Mouse (Mus musculus): ENCODE measurements around the gene Sgf29.

Gene Sgf29

DNA sequence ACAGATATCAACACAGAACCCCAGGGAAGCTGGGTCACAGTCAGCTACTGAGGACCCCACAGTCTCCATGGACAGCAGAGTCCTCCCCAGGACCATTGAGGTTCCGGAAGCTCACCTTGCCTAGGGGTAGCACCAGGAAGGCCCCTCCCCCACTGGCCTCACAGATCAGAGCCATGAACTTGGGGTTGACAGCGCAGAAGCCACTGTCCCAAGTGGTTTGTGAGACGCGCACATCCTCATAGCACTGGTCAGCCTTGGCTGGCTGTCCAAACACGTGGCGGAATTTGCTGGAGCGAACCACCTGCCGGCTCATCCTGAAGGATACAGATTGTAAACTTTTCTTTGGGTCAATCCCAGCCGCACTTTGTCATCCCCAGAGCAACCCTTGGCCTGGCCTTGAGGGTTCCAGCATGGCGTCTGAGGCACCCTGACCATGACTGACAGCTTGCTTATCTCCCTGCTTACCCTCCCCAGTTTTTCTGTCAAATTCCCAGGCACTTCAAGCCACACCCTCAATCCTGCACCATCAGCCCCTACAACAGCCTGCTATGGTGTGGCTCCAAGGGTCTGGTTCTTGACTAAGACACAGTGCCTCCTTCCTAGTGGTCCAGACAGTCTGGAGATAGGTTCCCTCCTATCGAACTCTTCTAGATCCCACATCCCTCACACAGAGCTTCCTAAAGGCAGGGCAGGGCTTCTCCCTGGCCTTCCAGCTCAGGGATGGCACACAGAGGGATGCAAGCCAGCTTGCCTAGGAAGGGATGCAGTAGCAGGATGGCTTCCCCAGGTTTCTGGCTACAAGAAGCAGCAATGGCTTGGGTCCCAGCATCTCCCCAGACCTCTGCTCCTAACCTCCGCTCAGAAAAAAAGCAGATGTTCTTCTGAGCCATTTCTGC lies 54.0 kb downstream of the Sgf29 start:
- peak in 1 of 2 experiments; percentile 16 for DNase-seq (ENCODE audit: inconsistent age in 2 of 2, low spot score in 1 of 2)

DNA sequence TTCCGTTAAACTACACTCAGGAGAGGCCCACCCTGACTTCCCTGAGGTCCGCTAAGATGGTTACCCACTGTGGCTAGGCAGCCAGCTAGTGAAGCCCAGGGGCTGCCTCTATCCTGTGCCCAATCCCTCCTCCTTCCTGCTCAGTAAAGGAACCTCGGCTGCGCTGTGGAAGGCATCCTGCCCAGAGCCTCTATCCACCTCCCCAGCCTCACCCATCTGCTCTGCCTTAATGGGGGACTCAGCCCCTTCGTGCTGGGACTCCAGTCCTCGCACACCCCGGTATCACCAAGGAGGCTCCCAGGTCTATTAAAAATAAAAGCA lies 54.6 kb downstream of the Sgf29 start:
- no peak for DNase-seq (ENCODE audit: inconsistent age in 2 of 2, low spot score in 1 of 2)

- peak; percentile 70 to 85 for DNase-seq (ENCODE audit: inconsistent age in 2 of 2, low spot score in 1 of 2)
These were observed 55.2 kb downstream of the Sgf29 start for GRCm38 (mm10) chr7:126704121-126704980.

DNA sequence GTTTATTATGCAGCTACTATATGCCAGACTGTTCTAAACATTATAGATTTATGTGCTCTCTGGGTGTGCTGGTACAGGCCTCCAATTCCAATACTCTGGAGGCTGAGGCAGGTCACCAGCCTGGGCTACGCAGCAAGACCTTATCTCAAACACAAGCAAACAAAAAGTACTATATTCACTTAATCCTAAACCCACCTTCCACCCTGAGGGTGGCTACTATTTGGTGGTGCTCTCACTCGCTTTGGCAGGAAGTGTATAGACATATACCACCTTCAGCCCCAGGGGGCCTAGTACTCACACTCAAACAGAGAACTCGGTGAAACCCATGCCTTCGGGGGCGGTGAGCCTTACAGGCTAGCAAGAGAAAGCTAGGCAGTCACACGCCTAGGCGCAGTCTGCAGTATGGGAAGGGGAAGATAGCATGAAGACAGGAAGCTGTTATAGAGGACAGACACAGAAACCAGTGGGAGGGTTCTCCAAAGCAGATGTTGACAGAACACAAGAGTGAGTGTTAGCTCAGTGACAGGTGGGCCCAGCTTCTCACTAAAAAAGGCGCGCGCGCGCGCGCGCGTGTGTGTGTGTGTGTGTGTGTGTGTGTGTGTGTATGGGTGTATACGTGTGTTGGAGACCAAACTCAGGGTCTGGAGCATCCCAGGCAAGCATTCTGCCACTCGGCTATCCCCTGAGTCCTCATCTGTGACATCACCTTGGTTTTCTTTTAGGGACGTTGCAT lies 58.5 kb downstream of the Sgf29 start, which contains the start of gene Coro1a:
Coro1a (minus strand) TSS at position 346 of the 733 bp plus-strand sequence.
- DNase-seq (ENCODE audit: inconsistent age in 2 of 2, low spot score in 1 of 2), result no peak

DNA sequence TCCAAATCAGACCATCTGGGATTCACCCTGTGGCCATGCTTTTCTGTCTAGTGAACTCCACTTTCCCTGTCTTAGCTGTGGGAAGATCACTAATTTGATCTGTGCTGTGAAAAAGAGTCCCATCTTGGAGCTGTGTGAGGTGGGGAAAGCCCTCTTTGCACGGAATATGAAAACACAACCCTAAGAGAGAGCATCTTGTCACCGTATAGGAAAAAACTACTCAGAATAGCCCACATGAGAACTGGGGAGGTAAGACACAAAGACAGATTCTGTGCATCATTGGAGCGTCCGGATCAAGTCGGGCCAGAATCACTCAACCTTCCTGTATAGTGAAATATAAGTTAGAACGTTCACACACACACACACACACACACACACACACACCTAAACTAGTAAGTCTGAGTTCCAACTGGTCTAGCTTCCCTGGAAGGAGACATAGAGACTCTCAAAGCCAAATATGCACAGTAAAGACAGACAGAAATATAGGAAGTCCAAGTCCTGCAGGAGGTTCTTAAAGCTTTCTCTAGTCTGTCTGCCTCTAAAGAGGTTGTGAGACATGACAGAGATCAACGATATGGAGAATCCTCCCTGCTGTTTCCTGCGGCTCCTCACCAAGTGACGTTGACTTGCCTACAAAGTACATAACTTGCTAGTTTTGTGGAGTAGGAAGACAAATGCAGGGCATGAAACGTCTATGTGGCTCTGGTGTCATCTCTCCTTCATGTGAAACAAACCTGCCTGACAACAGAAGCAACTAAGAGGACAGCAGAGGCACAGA lies 59.3 kb downstream of the Sgf29 start:
- DNase-seq (ENCODE audit: inconsistent age in 2 of 2, low spot score in 1 of 2), result no peak

- no peak for DNase-seq (ENCODE audit: inconsistent age in 2 of 2, low spot score in 1 of 2)
These were observed 61.2 kb downstream of the Sgf29 start for GRCm38 (mm10) chr7:126710266-126710665.

DNA sequence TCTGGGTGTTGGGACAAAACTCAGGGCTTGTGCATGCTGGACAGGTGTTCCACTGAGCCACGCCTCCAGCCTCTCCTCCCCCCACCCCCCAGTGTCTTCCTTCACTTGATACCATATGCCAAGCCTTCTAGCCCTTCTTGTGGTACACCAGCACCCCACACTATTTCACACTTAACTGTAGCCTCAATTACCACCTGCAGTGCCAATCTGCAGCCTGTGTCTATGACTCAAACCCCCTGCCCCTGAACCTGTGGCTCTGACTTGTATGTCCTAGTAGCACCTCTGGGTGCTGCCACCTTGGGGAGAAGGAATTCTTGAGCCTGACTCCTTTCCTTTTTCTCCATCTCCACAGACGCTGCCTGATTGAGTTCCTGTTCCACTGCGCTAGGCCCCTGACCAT lies 62.8 kb downstream of the Sgf29 start:
- DNase-seq (ENCODE audit: inconsistent age in 2 of 2, low spot score in 1 of 2), result no peak

DNA sequence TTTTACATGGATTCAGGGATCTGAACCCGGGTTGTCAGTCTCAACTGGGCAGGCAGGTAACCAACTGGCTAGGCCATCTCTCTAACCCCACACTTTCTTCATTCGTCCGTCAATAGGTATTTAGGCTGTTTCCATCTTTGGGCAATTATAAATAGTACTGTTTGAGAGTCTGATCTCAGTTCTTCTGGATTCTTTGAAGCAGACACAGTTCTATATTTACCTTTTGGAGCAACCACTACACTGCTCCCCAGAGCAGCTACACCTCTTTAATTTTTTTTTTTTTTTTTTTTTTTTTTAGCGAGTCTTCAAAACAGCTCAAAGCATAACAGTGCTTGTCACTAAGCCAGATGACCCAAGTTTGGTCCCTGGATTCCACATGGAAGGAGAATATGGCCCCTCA lies 66.6 kb downstream of the Sgf29 start:
- DNase-seq (ENCODE audit: inconsistent age in 2 of 2, low spot score in 1 of 2), result no peak

- no peak for DNase-seq (ENCODE audit: inconsistent age in 2 of 2, low spot score in 1 of 2)
These were observed 68.5 kb downstream of the Sgf29 start for GRCm38 (mm10) chr7:126717566-126717965.

DNA sequence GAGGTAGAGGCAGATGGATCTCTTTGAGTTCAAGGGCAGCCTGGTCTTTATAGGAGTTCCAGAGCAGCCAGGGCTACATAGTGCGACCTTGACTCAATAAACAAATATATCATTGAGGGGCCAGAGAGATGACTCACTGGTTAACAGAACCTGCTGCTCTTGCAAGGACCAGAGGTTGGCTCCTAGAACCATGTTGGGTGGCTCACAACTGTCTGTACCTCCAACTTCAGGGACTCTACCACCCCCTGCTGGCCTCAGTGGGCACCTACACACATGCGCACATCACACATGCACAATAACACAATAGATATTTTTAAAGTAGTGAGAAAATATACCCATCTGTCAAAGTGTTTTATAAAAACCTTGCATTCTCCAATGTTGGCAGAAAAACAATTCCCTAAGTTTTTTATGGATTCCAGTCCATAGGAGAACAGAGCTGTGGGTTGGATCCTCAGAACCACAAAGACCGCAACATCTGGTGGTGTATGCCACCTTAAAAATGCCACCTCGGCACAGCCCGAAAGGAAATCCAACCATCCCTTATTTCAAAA lies 69.8 kb downstream of the Sgf29 start:
- peak; percentile 33 to 69 for DNase-seq (ENCODE audit: inconsistent age in 2 of 2, low spot score in 1 of 2)

GRCm38 (mm10) chr7:126721635-126722034 lies 72.5 kb downstream of the Sgf29 start:
- no peak for DNase-seq (ENCODE audit: inconsistent age in 2 of 2, low spot score in 1 of 2)

Measured in adrenal gland, adult (tissue).